Mouse (Mus musculus) retina, adult 2 months (tissue): ENCODE data around the gene Spg7.
A peak's percentile ranks its signal among the peaks of the same experiment; 100 is the strongest.

Experiments
- DNase-seq: peaks from one replicate; pipeline ENCODE4 v3.0.0-alpha.2; 2012; ENCODE audit warnings: low read depth, low spot score

Gene Spg7

DNA sequence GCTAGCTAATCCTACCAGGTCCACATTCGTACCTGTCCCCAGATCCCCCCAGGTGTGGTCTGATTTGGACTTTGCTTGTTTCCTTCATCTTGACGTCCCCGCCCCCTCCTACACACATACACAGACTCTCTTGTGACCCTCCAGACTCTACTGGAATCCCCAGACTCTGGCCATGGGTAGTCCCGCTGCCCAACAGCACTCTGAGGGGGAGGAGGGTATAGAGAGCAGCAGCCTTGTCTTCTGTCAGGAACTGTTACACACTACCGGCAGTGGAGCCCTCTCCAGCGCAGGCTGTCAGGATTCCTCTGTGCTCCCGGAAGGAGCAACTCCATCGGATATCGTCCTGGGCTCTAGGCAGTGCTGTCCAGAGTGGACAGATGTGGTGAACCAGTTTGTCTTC is 68.3 kb downstream of the Spg7 start:
- DNase-seq, result no peak

DNA sequence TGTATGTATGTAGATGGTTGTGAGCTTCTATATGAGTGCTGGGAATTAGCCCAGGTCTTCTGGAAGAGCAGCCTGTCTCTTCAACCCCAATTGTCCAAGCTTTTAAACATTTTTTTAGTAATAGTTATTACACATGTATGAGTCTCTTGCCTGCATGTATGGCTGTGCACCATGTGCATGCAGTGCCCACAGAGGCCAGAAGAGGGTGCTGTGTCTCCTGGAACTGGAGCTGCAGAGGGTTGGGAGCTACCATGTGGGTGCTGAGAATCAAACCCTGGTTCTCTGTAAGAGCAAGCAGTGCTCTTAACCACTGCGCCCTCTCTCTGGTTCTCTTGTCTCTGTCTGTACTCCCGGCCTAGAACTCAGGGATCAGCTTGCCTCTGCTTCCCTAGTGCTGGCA is 70.2 kb downstream of the Spg7 start:
- DNase-seq, result no peak

DNA sequence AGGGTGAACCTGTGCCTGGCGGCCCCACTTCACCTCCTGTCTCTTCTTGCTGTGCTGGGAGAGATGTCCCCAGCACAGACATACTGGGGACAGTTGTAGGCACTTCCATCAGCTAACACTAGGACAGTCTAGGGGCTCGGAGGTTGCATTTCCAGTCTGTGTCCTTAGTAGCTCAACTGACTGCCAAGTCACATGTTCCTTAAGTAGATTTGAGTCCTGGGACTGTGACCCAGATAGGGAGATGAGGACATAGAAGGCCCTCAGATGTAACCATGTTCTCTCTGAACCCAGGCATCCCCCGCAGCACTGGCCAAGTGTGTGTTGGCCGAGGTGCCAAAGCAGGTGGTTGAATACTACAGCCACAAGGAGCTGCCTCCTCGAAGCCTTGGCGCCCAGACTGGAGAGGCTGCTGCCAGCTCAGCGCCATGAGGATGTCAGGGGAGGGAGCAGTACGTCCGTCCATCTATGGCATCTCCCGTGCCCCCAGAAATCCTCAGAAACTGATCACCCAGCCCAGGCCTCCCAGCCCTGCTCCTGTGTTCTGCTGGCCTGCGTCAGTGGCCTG is 71.5 kb downstream of the Spg7 start:
- DNase-seq, result peak; percentile 66

- peak; percentile 55 for DNase-seq
These were observed 72.7 kb downstream of the Spg7 start for GRCm38 (mm10) chr8:123135406-123135805.

- DNase-seq, result no peak
These were observed 73.1 kb downstream of the Spg7 start for GRCm38 (mm10) chr8:123135806-123136205.

GRCm38 (mm10) chr8:123136287-123136686 is 73.5 kb downstream of the Spg7 start:
- DNase-seq, result no peak

GRCm38 (mm10) chr8:123137645-123138077 is 74.9 kb downstream of the Spg7 start:
- no peak for DNase-seq

GRCm38 (mm10) chr8:123138741-123139140 is 76.0 kb downstream of the Spg7 start:
- no peak for DNase-seq

DNA sequence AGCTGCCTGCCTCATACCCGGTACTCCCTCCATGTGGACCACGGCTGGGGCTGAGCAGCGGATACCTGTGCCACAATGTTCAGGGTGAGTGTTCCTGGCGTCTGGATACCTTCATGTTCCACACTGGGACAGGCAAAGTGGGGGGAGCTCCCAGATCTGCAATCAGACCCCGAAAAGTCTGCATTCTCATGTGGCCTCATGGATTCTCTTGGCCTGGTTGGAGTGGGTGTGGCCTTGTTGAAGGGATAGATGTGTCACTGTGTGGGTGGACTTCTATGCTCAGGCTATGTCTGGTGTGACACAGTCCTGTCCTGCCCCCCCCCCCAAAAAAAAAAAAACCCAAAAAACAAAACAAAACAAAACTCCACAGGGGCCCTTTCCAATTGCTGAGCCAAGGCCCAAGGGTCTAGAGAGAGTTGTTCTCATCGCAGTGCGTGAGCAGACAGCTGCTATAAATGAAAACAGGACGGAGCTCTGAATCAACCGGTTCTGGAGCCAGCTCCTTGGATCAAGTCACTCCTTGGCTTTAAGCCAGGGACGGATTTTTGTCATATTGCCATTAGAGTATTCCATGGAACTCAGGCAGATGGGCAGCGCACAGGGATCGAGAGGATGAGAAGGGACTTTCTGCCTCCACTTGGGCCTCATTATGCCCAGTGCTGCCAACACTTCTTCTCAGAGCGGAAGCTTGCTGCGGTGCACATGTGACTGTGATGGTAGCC is 79.2 kb downstream of the Spg7 start:
- no peak for DNase-seq

- no peak for DNase-seq
These were observed 82.5 kb downstream of the Spg7 start for GRCm38 (mm10) chr8:123145279-123145678.

- DNase-seq, result no peak
These were observed 83.6 kb downstream of the Spg7 start for GRCm38 (mm10) chr8:123146390-123146789.
